Mouse (Mus musculus) neural tube, embryonic 14.5 days (tissue): ENCODE data around the gene Hmcn1. TPM values are rescaled to one million over a fixed set of nuclear protein-coding genes. Genes with fewer than 3 reads are reported as not detected.

Source experiments
- ATAC-seq: fragments of 200-750 bp; cut with Nextera tagmentation; 2 replicates; pipeline ENCODE4 v1.8.0; 2017; ENCODE audit warnings: low read depth, mild to moderate bottlenecking, moderate TSS enrichment, moderate library complexity
- H3K27ac ChIP-seq: fragments of 300-500 bp; sonication (generic); 2 replicates; pipeline ENCODE4 v1.5.1; 2014; ENCODE audit warnings: low read depth, mild to moderate bottlenecking, control low read depth, low read length, moderate library complexity, mixed read lengths
- H3K27me3 ChIP-seq: fragments of 300-500 bp; sonication (generic); 2 replicates; pipeline ENCODE4 v1.6.1; 2014; ENCODE audit warnings: low read length; ENCODE audit not compliant: control insufficient read depth, insufficient read depth
- H3K36me3 ChIP-seq: fragments of 300-500 bp; sonication (generic); 2 replicates; pipeline ENCODE4 v1.6.1; 2014; ENCODE audit warnings: low read length, mixed read lengths; ENCODE audit not compliant: control insufficient read depth, insufficient read depth
- H3K4me1 ChIP-seq: fragments of 300-500 bp; sonication (generic); 2 replicates; pipeline ENCODE4 v1.6.1; 2014; ENCODE audit warnings: low read length; ENCODE audit not compliant: control insufficient read depth, insufficient read depth
- H3K4me2 ChIP-seq: fragments of 300-500 bp; sonication (generic); 2 replicates; pipeline ENCODE4 v1.6.1; 2014; ENCODE audit warnings: mild to moderate bottlenecking, low read depth, low read length, control low read depth
- H3K4me3 ChIP-seq: fragments of 300-500 bp; sonication (generic); 2 replicates; pipeline ENCODE4 v1.5.1; 2014; ENCODE audit warnings: low read depth, low read length, control low read depth, mixed read lengths
- H3K9ac ChIP-seq: fragments of 300-500 bp; sonication (generic); replicated peaks from 2 replicates; pipeline ENCODE4 v1.6.1; 2014; ENCODE audit warnings: low read depth, mild to moderate bottlenecking, control low read depth, low read length, mixed read lengths
- H3K9me3 ChIP-seq: fragments of 300-500 bp; sonication (generic); 2 replicates; pipeline ENCODE4 v1.6.1; 2016; ENCODE audit warnings: low read length; ENCODE audit not compliant: control insufficient read depth
- WGBS: fragments of 180-500 bp; shearing (Covaris S2); extraction: QIAGEN DNeasy Blood & Tissue Kit; methylation state at CpG from one replicate; pipeline ENCODE4 v1.1.7; 2014; 5-methylcytosine and 5-hydroxymethylcytosine counted together
- polyA plus RNA-seq: library from polyadenylated mRNA; unstranded; fragments of >200 nt; fragmentation: Nextera tagmentation; extraction: Ambion mirVana; gene quantifications from 2 replicates; pipeline ENCODE4 v1.2.1, GENCODE M21; 2014

Hmcn1 gene
- polyA plus RNA-seq, 1 experiment from 2014 or later = 1.6 TPM

DNA sequence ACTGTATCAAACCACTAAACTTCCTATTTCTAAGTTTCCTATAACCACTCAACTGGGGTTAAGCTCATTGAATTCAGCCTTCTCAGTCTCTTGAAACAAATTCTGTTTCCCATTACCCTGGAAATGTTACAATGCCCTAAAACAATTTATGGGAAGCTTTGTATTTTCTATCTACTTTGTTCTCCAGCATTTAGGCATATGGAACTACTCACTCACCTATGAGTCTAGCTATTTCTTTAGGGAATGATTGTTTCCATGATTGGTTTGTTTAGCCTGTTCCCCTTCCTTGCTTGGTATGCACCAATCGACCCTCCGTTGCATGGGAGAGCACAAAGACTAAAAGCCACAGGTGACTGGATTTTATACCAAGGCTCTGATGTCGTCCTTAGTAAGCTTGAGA lies 446.8 kb downstream of the Hmcn1 start:
- H3K9ac ChIP-seq = no peak overlapping the region
- no peaks in the 10 kb centered on the region for H3K36me3 ChIP-seq
- no peak for ATAC-seq
- H3K27me3 ChIP-seq = no peaks in the 10 kb centered on the region
- H3K9me3 ChIP-seq = no peaks in the 10 kb centered on the region
- no peak overlapping the region for H3K4me2 ChIP-seq
- no peak overlapping the region for H3K4me3 ChIP-seq
- H3K27ac ChIP-seq = no peak overlapping the region
- no peaks in the 10 kb centered on the region for H3K4me1 ChIP-seq
- 79% methylated on average over 3 of the region's 3 CpGs for WGBS

DNA sequence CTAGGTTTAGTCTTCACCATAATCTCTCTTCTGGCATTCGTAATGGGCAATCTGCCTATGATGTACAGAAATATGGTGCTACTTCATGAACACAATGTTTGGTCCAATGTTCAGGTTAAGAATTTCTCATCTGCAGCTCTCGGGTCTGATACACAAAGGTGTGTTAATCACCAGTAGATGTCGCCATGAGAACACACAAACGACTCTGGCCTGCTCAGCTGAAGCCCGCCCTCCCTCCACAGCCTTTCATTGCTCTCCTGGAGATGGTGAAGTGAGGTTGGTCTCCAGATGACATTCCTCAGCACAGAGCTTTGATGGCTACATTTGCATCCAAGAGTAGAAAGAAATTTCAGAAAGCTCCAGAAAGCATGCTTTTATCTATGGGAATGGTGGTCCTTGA lies 453.0 kb downstream of the Hmcn1 start:
- H3K4me1 ChIP-seq = no peaks in the 10 kb centered on the region
- no peaks in the 10 kb centered on the region for H3K27me3 ChIP-seq
- WGBS = 9% methylated on average over 5 of the region's 5 CpGs
- no peaks in the 10 kb centered on the region for H3K9me3 ChIP-seq
- H3K9ac ChIP-seq = no peak overlapping the region
- peak; percentile 96 for ATAC-seq
- no peaks in the 10 kb centered on the region for H3K36me3 ChIP-seq
- no peak overlapping the region for H3K27ac ChIP-seq
- no peak overlapping the region for H3K4me3 ChIP-seq
- no peak overlapping the region for H3K4me2 ChIP-seq

GRCm38 (mm10) chr1:150537410-150538128 lies 455.7 kb downstream of the Hmcn1 start:
- Histone ChIP-seq H3K9ac (no peak overlapping the region), H3K27me3 (no peaks in the 10 kb centered on the region), H3K4me2 (no peak overlapping the region), H3K36me3 (no peaks in the 10 kb centered on the region), H3K9me3 (no peaks in the 10 kb centered on the region), H3K27ac (no peak overlapping the region), H3K4me3 (no peak overlapping the region), H3K4me1 (no peaks in the 10 kb centered on the region)
- 86% methylated on average over 6 of the region's 6 CpGs for WGBS
- no peak for ATAC-seq

DNA sequence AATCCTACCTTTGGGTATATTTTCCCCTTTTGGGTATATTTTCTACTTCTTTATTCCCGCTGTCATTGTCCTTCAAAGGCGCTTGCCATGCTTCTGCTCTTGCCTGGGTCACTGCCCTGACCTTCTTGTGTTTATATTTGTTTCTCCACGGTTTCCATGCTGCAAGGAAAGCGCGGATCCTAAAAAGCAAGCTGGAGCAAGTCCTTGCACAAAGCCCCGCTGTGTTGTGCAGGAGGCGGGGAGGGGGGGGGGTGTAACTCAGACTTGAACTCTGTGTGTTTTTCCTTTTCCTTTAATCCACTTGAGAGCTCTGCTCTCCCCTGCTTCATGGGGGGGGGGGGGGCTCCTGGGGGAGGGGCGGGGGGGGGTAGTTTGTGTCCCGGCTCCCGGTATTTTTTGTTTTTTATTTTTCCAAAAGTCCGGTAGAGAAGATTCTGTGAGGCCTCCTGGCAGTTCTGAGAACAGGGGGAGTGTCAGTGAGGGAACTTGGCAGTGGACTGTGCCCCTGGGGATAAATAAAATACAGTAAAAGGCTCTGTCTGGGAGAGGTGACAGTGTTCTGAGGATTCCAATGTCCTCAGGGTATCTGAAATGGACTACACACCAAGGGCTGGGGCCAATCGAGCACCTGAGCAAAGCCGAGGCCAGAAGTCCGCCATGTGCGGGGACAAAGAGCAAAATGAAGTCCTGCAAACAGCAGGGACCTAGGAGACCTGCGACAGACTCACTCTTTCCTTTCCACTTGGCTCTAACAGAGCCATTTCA lies 457.3 kb downstream of the Hmcn1 start:
- ATAC-seq = peak; percentile 74; the same call in 1 of the 2 replicates
- H3K27ac ChIP-seq = no peak overlapping the region
- H3K27me3 ChIP-seq = no peaks in the 10 kb centered on the region
- H3K4me1 ChIP-seq = no peaks in the 10 kb centered on the region
- no peak overlapping the region; the same call in 1 of the 2 replicates for H3K4me3 ChIP-seq
- H3K9me3 ChIP-seq = no peaks in the 10 kb centered on the region
- H3K9ac ChIP-seq = no peak overlapping the region
- H3K4me2 ChIP-seq = peak overlapping the region; percentile 9; the same call in 1 of the 2 replicates
- 20% methylated on average over 16 of the region's 16 CpGs for WGBS
- H3K36me3 ChIP-seq = no peaks in the 10 kb centered on the region

DNA sequence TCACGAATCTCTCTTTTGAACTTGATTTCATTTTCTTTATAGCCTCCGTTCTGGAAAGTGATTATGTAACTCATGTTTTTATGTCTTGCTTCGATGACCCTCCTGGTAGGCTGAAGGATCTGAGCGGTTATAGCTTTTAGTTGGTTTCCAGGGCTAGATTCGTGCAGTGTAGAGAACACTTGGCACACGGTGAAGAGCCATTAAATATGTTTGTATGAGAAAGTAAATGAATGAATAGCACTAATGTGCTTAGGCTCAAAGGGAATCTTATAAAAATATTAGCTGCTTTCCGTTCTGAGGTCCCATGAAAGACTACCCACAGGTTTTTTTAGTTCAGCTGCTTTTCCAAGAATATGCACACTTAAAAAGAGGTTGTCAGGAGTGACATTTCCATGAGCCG lies 458.6 kb downstream of the Hmcn1 start:
- ATAC-seq = no peak
- 82% methylated on average over 8 of the region's 8 CpGs for WGBS
- no peak overlapping the region for H3K4me3 ChIP-seq

DNA sequence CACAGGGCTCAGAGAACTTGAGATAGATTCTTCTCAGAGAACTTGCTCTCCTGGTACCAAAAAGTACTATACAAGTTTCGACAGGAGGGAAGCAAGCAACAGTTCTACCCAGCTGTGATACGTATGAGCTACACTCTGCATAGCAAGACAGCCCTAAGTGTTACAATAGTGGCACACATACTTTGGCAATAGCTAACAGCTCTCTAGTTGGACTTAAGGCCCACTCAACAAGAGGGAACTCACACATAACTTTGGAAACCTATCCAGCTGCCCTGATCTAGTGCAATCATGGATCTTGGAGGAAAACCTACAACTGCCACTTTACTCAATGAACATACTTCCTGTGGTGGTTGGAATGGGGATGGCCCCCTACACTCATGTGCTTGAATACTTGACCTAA lies 480.2 kb downstream of the Hmcn1 start:
- Histone ChIP-seq H3K27ac (no peak overlapping the region), H3K9me3 (no peaks in the 10 kb centered on the region), H3K9ac (no peak overlapping the region), H3K4me3 (no peak overlapping the region), H3K27me3 (no peaks in the 10 kb centered on the region), H3K4me1 (no peaks in the 10 kb centered on the region), H3K4me2 (no peak overlapping the region), H3K36me3 (no peaks in the 10 kb centered on the region)
- no peak for ATAC-seq
- 94% methylated on average over 2 of the region's 2 CpGs for WGBS

More for the DNA sequence above, 458.6 kb downstream of the Hmcn1 start:
- H3K27ac ChIP-seq = no peak overlapping the region
- H3K4me1 ChIP-seq = no peaks in the 10 kb centered on the region
- H3K4me2 ChIP-seq = no peak overlapping the region
- H3K9me3 ChIP-seq = no peaks in the 10 kb centered on the region
- no peaks in the 10 kb centered on the region for H3K27me3 ChIP-seq
- H3K9ac ChIP-seq = no peak overlapping the region
- no peaks in the 10 kb centered on the region for H3K36me3 ChIP-seq

Other genes starting within 250 kb of the Hmcn1 start
- gene Gm47985, start 189.1 kb upstream of the Hmcn1 start, polyA plus RNA-seq = not detected in 2 replicates
- gene Gm8947, start 198.9 kb upstream of the Hmcn1 start, polyA plus RNA-seq = not detected in 2 replicates
- gene Gm47995, start 205.0 kb upstream of the Hmcn1 start, polyA plus RNA-seq = not detected in 2 replicates
- gene 3110040M04Rik, start 210.7 kb upstream of the Hmcn1 start, polyA plus RNA-seq = not detected in 2 replicates
- not detected in 2 replicates for gene Gm47996, start 216.7 kb upstream of the Hmcn1 start, polyA plus RNA-seq